Mouse (Mus musculus): ENCODE results near the gene Lamtor3. TPM values are rescaled to one million over a fixed set of nuclear protein-coding genes. Genes with fewer than 3 reads are reported as not detected.
"Not testable (repeated sequence)": the region's sequence is repeated elsewhere in the genome, so short reads cannot be mapped to it uniquely, and the experiment has no call there.

Lamtor3 gene
- total RNA-seq, 2 experiments from 2014 or later = 47.3 to 51.2 TPM

DNA sequence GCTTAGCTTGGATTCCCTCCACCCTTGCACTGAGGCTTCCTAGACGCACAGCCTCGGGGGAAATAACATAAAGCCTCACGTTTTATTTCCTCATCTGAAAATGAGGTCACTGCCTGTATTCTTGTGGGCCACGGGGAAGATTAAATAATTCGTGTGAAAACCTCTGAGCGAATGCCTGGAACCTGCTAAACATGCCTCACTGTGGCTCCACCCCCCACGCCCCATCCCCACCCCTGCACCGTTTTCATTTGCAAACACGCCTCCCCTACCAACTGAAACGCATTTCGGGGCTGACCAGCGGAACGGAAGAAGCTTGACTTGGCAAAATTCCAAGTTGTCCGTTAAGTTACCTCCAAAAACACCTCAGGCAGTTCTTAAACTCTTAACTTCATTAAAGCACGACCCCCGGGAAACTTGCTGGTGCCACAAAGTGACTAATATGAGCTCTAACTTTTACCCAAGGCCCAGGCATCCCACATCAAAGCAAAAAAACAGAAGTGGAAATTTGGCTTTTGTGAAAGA is 37.3 kb downstream of the Lamtor3 start:
- DNase-seq = no peak
- intact Hi-C loops (cut with DNase I; ENCODE audit: low total_unique reads) = no loop called here

DNA sequence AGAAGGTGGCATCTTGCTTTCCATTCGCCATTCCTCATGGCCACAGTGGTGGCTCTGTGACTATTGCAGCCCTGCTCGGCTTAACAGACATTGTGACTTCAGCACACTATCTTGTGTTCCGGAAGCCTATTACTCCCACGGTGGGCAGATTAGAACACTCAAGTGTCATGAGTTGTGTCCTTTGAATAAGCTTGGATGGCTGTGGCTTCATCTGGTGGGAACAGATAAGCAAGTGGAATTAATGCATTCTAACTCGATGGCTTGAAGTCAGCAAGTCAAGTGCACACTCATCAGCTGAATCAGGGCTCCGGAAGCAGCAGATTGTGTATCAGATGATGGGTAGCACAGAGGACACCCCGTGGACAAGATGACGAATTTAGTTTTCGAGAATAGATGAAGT is 39.6 kb downstream of the Lamtor3 start:
- no peak for DNase-seq
- intact Hi-C loops (cut with DNase I; ENCODE audit: low total_unique reads) = no loop called here

DNA sequence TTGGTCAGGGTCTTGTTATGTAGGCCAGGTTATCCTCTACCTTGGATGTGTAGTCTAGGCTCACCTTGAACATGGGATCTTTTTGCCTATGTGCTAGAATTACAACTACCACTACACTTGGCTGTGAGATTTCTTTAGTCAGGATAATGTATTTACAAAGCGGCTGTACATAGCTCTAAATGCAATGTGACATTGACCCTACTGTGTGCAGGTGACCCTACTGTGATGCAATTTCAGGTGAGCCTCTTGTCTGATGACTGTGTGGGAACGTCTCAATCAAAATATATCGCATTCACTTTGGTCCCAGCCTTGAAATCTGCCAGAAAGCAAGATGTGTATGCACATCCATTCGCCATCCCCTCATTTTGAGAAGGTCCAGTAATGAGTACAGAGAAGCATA is 40.0 kb downstream of the Lamtor3 start:
- DNase-seq = no peak
- intact Hi-C loops (cut with DNase I; ENCODE audit: low total_unique reads) = no loop called here

DNA sequence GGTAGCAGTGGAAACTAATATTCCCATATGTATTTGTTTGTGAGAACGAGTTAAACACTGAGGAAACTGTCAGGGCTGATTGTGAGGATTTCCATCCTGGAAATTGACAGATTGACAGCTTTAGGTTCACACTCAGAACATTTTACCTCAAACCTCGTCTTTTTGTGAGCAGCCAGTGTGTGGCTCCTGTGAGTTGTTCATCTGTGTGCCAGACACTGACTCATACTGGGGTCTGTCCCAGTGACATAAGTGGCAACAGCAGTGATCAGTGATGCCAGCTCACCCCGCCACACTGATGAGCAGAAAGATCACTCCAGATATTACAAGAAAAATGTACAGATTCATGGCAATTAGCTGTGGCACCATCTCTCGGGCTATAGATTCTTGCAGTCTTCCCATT is 41.1 kb downstream of the Lamtor3 start:
- intact Hi-C loops (cut with DNase I; ENCODE audit: low total_unique reads) = no loop called here
- no peak for DNase-seq

DNA sequence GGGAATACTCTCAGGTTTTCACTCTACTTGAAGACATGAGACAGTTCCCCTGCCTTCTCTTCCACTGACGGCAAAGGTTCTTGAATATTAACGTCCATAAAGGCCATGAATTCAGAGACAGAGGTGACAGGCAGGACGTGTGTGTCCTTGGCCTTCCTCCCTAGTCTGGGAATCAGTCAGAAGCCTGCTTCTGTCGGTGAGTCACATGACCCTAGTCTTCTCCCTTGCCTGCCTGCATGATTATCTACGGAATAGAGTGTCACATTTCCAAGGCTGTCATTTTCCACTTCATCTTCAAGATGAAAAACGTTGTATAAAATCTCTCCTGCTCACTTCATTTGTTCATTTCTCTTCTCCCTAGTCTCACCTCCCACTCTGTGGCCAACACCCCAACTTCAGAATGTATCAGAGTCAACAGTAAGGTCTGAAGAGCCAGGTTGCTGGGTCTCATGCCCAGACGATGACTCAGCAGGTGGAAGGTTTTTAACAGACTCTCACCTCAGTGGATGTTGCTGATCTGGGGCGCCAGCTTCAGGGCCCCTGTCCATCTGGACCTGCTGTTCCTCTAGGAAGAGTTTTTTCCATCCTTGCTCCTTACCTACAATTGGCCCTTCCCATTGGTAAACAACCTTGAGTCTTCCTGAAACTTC is 43.6 kb downstream of the Lamtor3 start:
- DNase-seq = no peak
- intact Hi-C loops (cut with DNase I; ENCODE audit: low total_unique reads) = no loop called here

DNA sequence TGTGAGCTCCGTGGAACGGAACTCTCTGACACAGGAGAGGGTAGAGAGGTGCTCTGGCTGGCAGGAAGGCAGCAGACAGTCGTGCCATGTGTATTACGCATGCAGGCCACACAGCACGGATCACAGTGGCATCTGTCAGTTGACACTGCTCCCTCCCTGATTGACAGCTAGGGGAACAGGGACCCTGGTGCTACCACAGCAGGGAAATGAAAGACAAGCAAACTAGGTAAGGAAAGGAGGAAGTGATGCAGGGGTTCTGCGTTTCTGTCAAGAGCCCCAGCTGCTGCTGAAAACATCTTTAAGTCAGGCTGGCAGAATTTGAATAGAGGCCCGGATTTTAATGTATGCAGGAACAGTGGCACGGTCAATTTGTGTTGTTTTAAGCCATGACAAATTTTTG is 45.2 kb downstream of the Lamtor3 start:
- no peak for DNase-seq
- intact Hi-C loops (cut with DNase I; ENCODE audit: low total_unique reads) = no loop called here

DNA sequence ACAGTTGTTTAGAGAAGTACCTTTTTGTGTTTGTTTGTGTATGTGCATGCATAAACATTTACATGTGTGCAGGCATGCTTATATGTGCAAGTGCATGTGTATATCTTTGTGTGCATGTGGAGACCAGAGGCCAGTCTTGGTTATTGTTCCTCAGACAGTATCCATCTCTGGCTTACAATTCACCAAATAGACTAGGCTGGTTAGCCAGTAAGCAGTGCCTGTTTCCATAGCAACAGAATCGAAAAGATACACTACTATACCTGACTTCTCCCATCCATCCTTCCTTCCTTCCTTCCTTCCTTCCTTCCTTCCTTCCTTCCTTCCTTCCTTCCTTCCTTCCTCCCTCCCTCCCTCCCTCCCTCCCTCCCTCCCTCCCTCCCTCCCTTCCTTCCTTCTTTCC is 45.7 kb downstream of the Lamtor3 start:
- intact Hi-C loops (cut with DNase I; ENCODE audit: low total_unique reads); DNase-seq: not testable (repeated sequence)

DNA sequence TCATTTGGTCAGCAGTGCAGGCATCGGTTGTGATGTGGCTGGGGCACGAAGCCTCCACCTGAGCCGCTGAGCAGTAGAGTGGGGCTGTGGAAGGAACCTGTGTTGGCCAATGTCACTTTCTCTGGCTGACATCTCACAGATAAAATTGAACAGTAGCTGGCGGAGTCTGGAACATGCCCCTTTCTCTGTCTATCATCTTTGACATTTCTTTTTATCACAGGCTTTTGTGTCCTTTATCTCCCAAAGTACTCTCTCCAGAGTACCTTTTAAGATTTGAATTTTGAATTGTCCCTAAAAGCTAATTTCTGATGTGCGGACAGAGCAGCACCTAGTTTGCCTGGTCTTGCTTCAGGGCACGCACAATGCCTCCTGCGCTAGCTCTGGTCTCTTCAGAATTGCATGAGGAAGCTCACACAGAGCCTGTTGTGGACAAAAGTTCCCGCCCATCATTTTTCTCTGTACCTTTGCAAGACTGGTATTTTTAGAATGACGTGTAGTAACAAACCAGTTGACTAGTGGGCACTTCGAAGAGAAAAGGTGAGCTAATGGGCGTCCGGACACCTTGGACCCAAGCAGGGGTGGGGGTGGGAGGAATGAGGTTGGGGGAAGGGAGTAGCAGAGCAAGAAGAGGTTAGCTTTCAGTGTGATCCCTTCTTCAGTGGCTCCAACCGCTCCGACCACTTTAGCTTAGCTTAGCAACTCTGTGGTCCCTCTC is 50.0 kb downstream of the Lamtor3 start:
- intact Hi-C loops (cut with DNase I; ENCODE audit: low total_unique reads) = no loop called here
- DNase-seq = no peak

DNA sequence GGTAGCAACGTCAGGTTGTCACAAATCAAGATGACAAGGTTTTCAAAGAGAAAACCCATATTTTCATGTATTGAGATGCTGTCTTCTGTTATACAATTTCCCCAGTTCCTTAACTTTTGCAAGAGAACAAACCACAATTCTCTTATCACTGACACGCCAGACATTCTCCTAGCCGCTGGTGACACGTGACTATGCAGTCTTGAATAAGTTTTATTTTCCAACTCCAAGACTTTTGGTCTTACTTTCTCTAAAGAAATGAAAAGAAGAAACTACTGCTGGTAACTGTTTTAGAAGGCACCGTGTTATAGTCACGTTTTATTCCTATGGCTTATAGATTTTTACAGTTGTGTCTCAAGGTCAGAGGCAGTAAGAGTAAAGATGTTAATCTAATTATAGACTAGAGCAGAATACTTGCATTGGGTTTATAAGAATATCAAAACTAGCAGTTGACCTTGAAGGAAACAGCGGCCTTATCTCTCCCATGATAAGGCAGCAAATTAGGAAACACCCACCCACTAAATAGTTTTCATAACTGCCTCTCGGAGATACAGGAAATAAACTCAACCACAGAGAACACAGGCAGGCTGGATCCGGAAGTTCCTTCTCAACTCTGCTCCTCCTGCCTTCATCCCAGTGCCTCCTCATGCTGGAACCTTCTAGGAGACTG is 50.6 kb downstream of the Lamtor3 start:
- intact Hi-C loops (cut with DNase I; ENCODE audit: low total_unique reads) = no loop called here
- DNase-seq = no peak

DNA sequence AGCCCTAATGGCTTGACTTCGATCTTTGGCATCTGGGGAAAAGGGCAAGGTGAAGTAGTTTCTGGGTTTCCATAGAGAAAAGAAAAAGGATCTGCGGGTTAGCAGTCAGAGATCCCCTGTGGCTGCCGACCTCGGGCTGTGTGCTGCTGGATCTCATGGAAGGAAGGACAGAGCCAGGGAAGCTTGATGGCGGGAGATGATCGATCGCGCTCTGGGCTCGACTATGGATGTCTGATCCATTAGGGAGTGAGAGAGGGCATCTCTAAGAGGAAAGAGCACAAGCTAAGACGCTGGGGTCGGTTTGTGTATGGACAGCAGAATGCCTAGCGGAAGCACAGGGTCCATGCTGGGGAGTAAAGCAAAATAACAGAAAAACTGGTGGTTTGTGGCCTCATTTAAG is 51.6 kb downstream of the Lamtor3 start:
- intact Hi-C loops (cut with DNase I; ENCODE audit: low total_unique reads) = no loop called here
- DNase-seq = no peak

DNA sequence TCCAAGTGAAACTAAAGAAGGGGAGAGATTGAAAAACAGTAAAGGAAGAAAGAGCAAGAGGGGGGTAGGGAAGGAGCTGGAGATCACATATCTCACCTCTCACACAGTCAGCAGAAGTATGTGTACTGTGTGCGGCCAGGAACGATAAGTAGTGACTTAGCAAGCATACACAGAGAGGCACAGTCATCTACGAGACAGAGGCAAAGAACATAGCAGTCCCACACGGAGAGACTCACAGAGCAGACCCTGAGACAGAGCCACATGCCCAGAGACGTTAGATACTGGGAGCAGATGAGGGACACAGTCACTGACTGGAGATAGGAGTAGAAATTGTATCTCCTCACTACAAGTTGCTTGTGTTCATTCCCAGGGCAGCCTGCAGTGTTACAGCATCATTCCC is 53.9 kb downstream of the Lamtor3 start:
- intact Hi-C loops (cut with DNase I; ENCODE audit: low total_unique reads) = no loop called here
- DNase-seq = no peak

DNA sequence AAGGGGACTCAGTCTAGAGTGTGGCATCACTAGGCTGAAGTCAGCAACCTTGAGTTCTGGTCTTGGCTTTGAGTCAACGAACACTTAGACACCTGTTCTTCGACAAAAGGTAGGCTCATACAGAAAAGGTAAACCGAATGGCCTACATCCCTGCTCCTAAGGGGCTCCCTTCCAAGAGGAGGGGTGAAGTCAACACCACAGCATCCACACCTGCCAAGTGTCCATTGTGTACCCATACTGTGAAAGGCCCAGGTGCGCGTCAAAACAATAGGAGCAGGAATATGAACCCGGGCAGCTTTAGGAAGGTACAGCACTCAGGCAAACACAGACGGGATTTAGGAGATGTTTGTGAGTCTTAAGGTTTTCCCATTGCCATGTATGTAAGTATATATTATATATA is 54.7 kb downstream of the Lamtor3 start:
- DNase-seq = no peak
- intact Hi-C loops (cut with DNase I; ENCODE audit: low total_unique reads) = no loop called here

DNA sequence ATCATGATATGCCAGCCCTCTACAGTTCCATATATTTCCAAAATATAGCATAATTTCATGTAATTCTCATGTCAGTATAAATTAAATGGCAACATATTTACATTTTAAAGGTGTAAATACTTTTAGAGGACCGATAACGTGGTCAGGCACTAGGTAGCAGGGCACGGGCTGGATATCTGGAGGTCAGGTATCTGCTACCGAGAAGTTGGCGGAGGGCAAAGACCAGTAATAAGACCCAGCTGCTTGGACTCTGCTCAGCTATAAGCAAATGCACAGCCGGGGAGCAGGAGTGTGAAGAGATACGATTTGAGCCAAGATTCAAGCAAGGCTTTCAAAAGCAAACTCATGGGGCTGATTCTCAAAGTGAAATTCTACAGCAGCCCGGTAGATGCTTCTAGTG is 56.0 kb downstream of the Lamtor3 start:
- no peak for DNase-seq
- intact Hi-C loops (cut with DNase I; ENCODE audit: low total_unique reads) = no loop called here

DNA sequence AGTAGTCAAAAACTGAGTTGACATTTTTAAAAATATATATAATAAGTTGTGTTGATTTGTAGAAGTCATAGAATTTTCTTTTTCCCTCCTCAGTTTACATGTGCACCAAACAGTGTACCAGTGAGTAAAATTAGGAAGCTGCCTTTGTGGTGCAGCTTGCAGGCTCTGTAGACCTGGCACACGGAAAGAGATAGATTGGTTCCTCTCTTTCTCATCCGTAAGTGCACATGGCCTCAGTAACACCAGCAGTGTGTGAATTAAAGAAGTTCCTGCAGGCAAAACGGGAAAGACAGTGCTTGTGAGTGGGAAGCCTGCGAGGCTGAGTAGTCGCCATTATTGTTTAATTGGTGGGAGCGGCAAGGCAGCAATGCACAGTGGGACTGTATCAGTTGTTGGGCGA is 57.1 kb downstream of the Lamtor3 start:
- intact Hi-C loops (cut with DNase I; ENCODE audit: low total_unique reads) = no loop called here
- no peak for DNase-seq

DNA sequence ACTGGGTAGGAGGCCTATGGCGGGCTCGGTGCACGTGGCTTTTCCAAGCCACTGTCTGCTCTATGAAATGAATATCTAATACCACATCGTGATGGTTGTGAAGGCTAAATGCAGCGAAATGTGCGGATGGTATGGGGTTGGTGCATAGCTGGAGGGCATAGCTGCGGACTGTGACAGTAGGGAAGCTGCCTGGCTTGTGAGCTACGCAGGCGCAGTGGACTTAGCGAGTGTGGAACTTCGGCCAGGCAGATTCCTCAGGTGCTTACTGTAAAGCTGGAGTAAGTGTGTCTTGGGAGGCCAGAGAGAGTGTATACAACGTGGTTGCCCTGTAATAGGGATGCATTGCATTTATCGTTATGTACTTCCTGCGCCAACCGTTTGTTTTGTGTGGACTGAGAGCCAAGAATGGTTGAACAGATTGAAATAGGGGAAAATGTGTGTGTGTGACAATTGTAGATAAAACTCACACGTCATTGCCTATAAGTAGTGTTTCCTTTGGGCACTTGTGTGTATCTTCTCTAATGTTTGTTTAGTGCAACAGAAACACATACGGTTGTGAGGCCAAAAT is 57.6 kb downstream of the Lamtor3 start:
- intact Hi-C loops (cut with DNase I; ENCODE audit: low total_unique reads) = no loop called here
- no peak for DNase-seq

DNA sequence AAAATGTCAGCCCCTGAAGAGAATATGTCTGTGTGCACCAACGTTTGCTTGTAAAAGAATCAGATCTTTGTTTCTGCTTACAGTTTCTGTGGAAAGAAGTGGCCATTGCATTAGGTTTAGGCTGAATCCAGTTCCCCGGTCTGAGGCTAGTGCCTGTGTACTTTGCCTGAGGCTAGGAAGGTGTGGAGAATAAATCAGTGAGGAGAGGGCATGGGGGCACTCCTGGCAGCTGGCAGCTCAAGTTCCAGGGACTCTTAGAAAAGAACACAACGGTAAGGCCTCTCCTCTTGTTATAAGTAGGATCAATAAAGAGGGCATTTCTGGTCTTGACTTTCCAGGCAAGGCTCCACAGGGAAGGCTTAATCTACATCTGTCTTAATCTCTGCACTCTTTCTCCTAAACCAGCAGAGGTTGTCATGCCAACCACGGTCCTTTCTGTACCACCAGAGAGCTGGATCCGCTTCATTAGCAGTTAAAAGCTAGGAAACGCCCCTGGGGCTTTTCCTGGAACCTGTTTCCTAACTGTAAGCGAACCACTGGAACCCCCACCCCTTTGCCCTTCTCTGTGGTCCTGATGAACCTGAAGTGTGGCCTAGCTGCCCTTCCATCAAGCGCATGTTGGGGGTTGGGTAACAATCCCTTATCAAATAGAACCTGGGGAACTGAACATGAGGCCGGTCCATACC is 58.8 kb downstream of the Lamtor3 start:
- no peak for DNase-seq
- intact Hi-C loops (cut with DNase I; ENCODE audit: low total_unique reads) = no loop called here

DNA sequence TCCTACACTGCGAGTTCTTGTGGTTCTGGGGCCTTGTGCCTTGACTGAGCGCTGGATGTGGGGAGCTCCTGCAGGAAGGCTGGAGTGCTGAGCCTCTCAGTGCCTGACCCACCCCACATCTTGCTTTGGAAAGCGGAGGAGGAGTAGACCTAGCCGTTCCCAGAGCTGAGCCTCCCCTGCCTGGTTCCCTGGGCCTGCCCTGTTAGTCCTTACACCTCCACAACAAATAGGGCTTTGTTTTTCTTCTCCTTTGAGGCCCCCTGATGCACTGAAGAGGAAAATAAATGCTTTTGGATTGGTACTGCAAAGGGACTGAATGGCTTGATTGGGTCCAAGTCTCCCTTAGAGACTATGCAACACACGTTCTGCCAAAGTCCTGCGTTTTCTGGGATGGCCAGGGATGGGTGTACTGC is 59.3 kb downstream of the Lamtor3 start:
- no peak for DNase-seq
- intact Hi-C loops (cut with DNase I; ENCODE audit: low total_unique reads) = no loop called here

DNA sequence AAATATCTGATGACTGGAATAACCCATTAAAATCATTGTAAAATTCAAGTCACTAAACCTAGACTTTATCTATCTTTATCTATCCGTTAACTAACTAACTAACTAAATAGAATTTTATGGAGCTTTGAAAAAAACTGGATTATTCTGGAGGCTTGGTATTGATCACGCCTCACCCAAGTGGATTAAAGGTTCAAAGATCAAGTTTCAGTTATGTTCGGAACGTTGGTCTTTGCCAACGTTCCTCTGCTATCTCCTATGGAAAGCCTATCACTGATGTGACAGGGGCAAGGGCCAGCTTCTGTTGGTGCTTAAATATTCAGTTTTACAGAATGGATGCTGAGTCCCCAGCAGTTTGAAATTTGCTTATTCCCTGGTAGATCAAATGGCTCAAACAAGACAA is 59.9 kb downstream of the Lamtor3 start:
- intact Hi-C loops (cut with DNase I; ENCODE audit: low total_unique reads) = no loop called here
- no peak for DNase-seq

Data from gastrocnemius, postnatal 14 days (tissue).